Comparison of ENCODE assay signal across 8 mouse cellular contexts in the genomic region with DNA sequence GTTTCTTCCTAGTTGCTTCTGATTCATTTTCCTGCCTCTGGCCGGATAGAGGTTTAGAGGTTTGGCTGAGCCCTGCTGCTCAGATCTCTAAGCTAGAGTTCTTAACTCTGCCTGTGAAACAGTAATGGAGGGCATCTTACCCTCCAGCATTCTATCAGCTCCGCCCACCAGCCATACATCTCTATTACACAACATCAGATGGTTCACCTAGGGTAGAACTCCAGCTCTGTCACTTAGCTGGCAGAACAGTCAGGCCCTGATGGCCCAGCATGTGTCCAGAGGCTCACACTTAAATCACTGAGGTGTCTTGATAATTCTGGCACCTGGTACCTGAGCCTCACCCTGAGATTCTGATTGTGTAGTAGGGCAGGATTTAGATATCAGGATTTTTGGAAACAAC. TPM values are rescaled to one million over a fixed set of nuclear protein-coding genes. Genes with fewer than 3 reads are reported as not detected.
A peak's percentile ranks its signal among the peaks of the same experiment; 100 is the strongest.
DNase-seq lines count a peak whose midpoint lies in the region; ATAC-seq and TF ChIP-seq lines count a peak whose summit lies in the region.

No protein-coding gene starts in this region.

- H3K36me3 ChIP-seq in heart, embryonic 15.5 days, result no peaks in the 10 kb centered on the region
- peaks cover 38% of the 10 kb centered on the region for H3K36me3 ChIP-seq in C2C12 (ENCODE audit: control insufficient read depth, insufficient read depth)
- H3K36me3 ChIP-seq in embryonic facial prominence, embryonic 14.5 days (ENCODE audit: control insufficient read depth, insufficient read depth, low read length), result peaks cover 20% of the 10 kb centered on the region; the same call in 1 of the 2 replicates
- peaks cover 10% of the 10 kb centered on the region for H3K36me3 ChIP-seq in limb, embryonic 10.5 days

- H3K79me3 ChIP-seq in C2C12 (ENCODE audit: low read depth), result peaks cover 1% of the 10 kb centered on the region

- H3K4me3 ChIP-seq in heart, embryonic 15.5 days, result no peak overlapping the region
- H3K4me3 ChIP-seq in C2C12 (ENCODE audit: insufficient read depth, poor library complexity, severe bottlenecking), result no peak overlapping the region
- no peak overlapping the region for H3K4me3 ChIP-seq in embryonic facial prominence, embryonic 14.5 days (ENCODE audit: low read depth, low read length)
- no peak overlapping the region for H3K4me3 ChIP-seq in limb, embryonic 10.5 days

- H3K4me2 ChIP-seq in heart, embryonic 15.5 days, result no peak overlapping the region
- H3K4me2 ChIP-seq in embryonic facial prominence, embryonic 14.5 days (ENCODE audit: low read depth, low read length), result no peak overlapping the region

- H3ac ChIP-seq in C2C12 (ENCODE audit: control insufficient read depth, insufficient read length, low read depth), result no peak overlapping the region

- WGBS in heart, embryonic 15.5 days, result 70% methylated on average over 2 of the region's 2 CpGs
- 50% methylated on average over 2 of the region's 2 CpGs for WGBS in embryonic facial prominence, embryonic 14.5 days
- WGBS in limb, embryonic 10.5 days, result 56% methylated on average over 2 of the region's 2 CpGs

- ATAC-seq in heart, embryonic 15.5 days (replicated peaks; ENCODE audit: insufficient number of reproducible peaks, insufficient read depth, low FRiP score, low read depth), result no peak
- ATAC-seq in embryonic facial prominence, embryonic 14.5 days (ENCODE audit: low read depth), result 0 out of 2 replicates have a peak, but pooled peaks have one; percentile 23
- ATAC-seq in CD4-positive, CD25-positive, alpha-beta regulatory T cell, adult 4 months, result no peak
- no peak for ATAC-seq in monocyte, adult 5-6 weeks (replicated peaks; ENCODE audit: insufficient number of reproducible peaks, low FRiP score, low TSS enrichment, poor library complexity, severe bottlenecking)

- no peaks in the 10 kb centered on the region for H3K9me3 ChIP-seq in heart, embryonic 15.5 days (replicated peaks)
- no peaks in the 10 kb centered on the region for H3K9me3 ChIP-seq in embryonic facial prominence, embryonic 14.5 days (ENCODE audit: control insufficient read depth, low read length)
- no peaks in the 10 kb centered on the region for H3K9me3 ChIP-seq in limb, embryonic 10.5 days (replicated peaks)

- no peak for DNase-seq in heart, adult 18-20 months
- peak; percentile 27 for DNase-seq in embryonic facial prominence, embryonic 14.5 days (ENCODE audit: low spot score)
- DNase-seq in limb, embryonic 10.5 days (ENCODE audit: low spot score), result no peak
- no peak for DNase-seq in urinary bladder, postnatal 14 days (ENCODE audit: low spot score)

- H3K27me3 ChIP-seq in heart, embryonic 15.5 days, result no peaks in the 10 kb centered on the region
- no peaks in the 10 kb centered on the region for H3K27me3 ChIP-seq in C2C12 (ENCODE audit: control insufficient read depth, insufficient read depth, insufficient read length)
- H3K27me3 ChIP-seq in embryonic facial prominence, embryonic 14.5 days (replicated peaks; ENCODE audit: control insufficient read depth, insufficient read depth, low read length), result no peaks in the 10 kb centered on the region
- H3K27me3 ChIP-seq in limb, embryonic 10.5 days (ENCODE audit: low read depth, poor library complexity, severe bottlenecking), result no peaks in the 10 kb centered on the region

- H3K27ac ChIP-seq in heart, embryonic 15.5 days, result peak overlapping the region; percentile 70
- peak overlapping the region; percentile 88 for H3K27ac ChIP-seq in embryonic facial prominence, embryonic 14.5 days (replicated peaks; ENCODE audit: low read depth, low read length)
- H3K27ac ChIP-seq in limb, embryonic 10.5 days, result peak overlapping the region; percentile 81

- peaks cover 46% of the 10 kb centered on the region for H3K4me1 ChIP-seq in heart, embryonic 15.5 days (replicated peaks)
- H3K4me1 ChIP-seq in embryonic facial prominence, embryonic 14.5 days (ENCODE audit: control insufficient read depth, insufficient read depth, low read length), result peaks cover 30% of the 10 kb centered on the region
- peaks cover 48% of the 10 kb centered on the region for H3K4me1 ChIP-seq in limb, embryonic 10.5 days

- H3K9ac ChIP-seq in heart, embryonic 15.5 days, result no peak overlapping the region
- no peak overlapping the region for H3K9ac ChIP-seq in embryonic facial prominence, embryonic 14.5 days (ENCODE audit: low read depth, low read length)

- TF ChIP-seq CTCF in C2C12 (IDR thresholded peaks at IDR 0.05; ENCODE audit: control insufficient read depth, insufficient read depth, insufficient read length), result no peak

- H3K79me2 ChIP-seq in C2C12 (ENCODE audit: control insufficient read depth, insufficient read depth), result peaks cover 23% of the 10 kb centered on the region

TF ChIP-seq in C2C12, 6 proteins besides CTCF, POLR2A, EP300 and RAD21:
- TF ChIP-seq USF1 (IDR thresholded peaks at IDR 0.05; ENCODE audit: low read depth) (no peak), CEBPB (IDR thresholded peaks at IDR 0.05; ENCODE audit: low read depth) (peak; percentile 83)

RNA-seq across cellular contexts. Expression of gene Csf1, which starts 20.3 kb away (rescaled TPM):
- polyA plus RNA-seq in heart, embryonic 15.5 days (2015; fragmentation: Nextera tagmentation; extraction: Ambion mirVana), result 8.0 and 11.2 TPM in 2 replicates
- total RNA-seq in heart, adult 18-20 months (2021), result 10 to 100 TPM; 25.5 to 25.8 TPM
- 169 TPM for polyA plus RNA-seq in C2C12 (2012; fragmentation: generic; extraction: Trizol)
- polyA plus RNA-seq in embryonic facial prominence, embryonic 14.5 days (2014; fragmentation: Nextera tagmentation; extraction: Ambion mirVana), result 18.1 and 21.4 TPM in 2 replicates
- 3.4 and 4.6 TPM in 2 replicates for polyA plus RNA-seq in limb, embryonic 10.5 days (2016; fragmentation: Nextera tagmentation; extraction: Ambion mirVana)
- 10 to 100 TPM; 11.9 to 19.7 TPM for polyA plus RNA-seq in CD4-positive, CD25-positive, alpha-beta regulatory T cell, adult 4 months (2017; shearing (Covaris generic))
- 18.1 to 110 TPM (median 76.3 TPM) in 3 replicates for total RNA-seq in monocyte, adult 5-6 weeks (2017)

RNA-seq across cellular contexts. Expression of gene Ahcyl1, which starts 43.6 kb away (rescaled TPM):
- polyA plus RNA-seq in heart, embryonic 15.5 days (2015; fragmentation: Nextera tagmentation; extraction: Ambion mirVana), result 47.3 and 54.6 TPM in 2 replicates
- total RNA-seq in heart, adult 18-20 months (2021), result 10 to 100 TPM; 73.1 to 90.9 TPM
- polyA plus RNA-seq in C2C12 (2012; fragmentation: generic; extraction: Trizol), result 72.1 TPM
- polyA plus RNA-seq in embryonic facial prominence, embryonic 14.5 days (2014; fragmentation: Nextera tagmentation; extraction: Ambion mirVana), result 89.3 and 95.0 TPM in 2 replicates
- polyA plus RNA-seq in limb, embryonic 10.5 days (2016; fragmentation: Nextera tagmentation; extraction: Ambion mirVana), result 83.4 and 98.2 TPM in 2 replicates
- polyA plus RNA-seq in CD4-positive, CD25-positive, alpha-beta regulatory T cell, adult 4 months (2017; shearing (Covaris generic)), result 10 to 100 TPM; 12.1 to 22.1 TPM
- 42.0 to 72.7 TPM (median 53.6 TPM) in 3 replicates for total RNA-seq in monocyte, adult 5-6 weeks (2017)
